Mouse (Mus musculus) ovary, postnatal 36 days (tissue): ENCODE results near the gene Kif3c.
A peak's percentile ranks its signal among the peaks of the same experiment; 100 is the strongest.
"Not testable (repeated sequence)": the region's sequence is repeated elsewhere in the genome, so short reads cannot be mapped to it uniquely, and the experiment has no call there.

Experiments used
- DNase-seq: peaks from one replicate; pipeline ENCODE4 v3.0.0; 2022; ENCODE audit warnings: low spot score, mixed read lengths

The Kif3c gene

GRCm38 (mm10) chr12:3368771-3369170 is 3.8 kb downstream of the Kif3c start:
- DNase-seq = no peak

GRCm38 (mm10) chr12:3370979-3371925 is 6.3 kb downstream of the Kif3c start:
- no peak for DNase-seq

GRCm38 (mm10) chr12:3371991-3372390 is 7.1 kb downstream of the Kif3c start:
- DNase-seq = no peak

- no peak for DNase-seq
These were observed 8.6 kb downstream of the Kif3c start for GRCm38 (mm10) chr12:3373566-3373965.

- DNase-seq = no peak
These were observed 9.6 kb downstream of the Kif3c start for GRCm38 (mm10) chr12:3374552-3374951.

GRCm38 (mm10) chr12:3377190-3377589 is 12.3 kb downstream of the Kif3c start:
- no peak for DNase-seq

GRCm38 (mm10) chr12:3377755-3378154 is 12.8 kb downstream of the Kif3c start:
- no peak for DNase-seq

- DNase-seq = no peak
These were observed 19.9 kb downstream of the Kif3c start for GRCm38 (mm10) chr12:3384860-3385259.

- no peak for DNase-seq
These were observed 20.3 kb downstream of the Kif3c start for GRCm38 (mm10) chr12:3385271-3385670.

- DNase-seq = no peak
These were observed 21.0 kb downstream of the Kif3c start for GRCm38 (mm10) chr12:3385940-3386339.

- no peak for DNase-seq
These were observed 23.0 kb downstream of the Kif3c start for GRCm38 (mm10) chr12:3387891-3388290.

- no peak for DNase-seq
These were observed 24.5 kb downstream of the Kif3c start for GRCm38 (mm10) chr12:3389394-3389793.

- no peak for DNase-seq
These were observed 25.1 kb downstream of the Kif3c start for GRCm38 (mm10) chr12:3390071-3390470.

- DNase-seq = peak; percentile 79
These were observed 25.8 kb downstream of the Kif3c start for GRCm38 (mm10) chr12:3390577-3391262.

- DNase-seq = no peak
These were observed 26.3 kb downstream of the Kif3c start for GRCm38 (mm10) chr12:3391276-3391675.

GRCm38 (mm10) chr12:3393140-3393539 is 28.2 kb downstream of the Kif3c start:
- no peak for DNase-seq

- DNase-seq = no peak
These were observed 32.0 kb downstream of the Kif3c start for GRCm38 (mm10) chr12:3396931-3397330.

- DNase-seq = not testable (repeated sequence)
These were observed 40.7 kb downstream of the Kif3c start for GRCm38 (mm10) chr12:3405662-3406061.

- DNase-seq = no peak
These were observed 41.7 kb downstream of the Kif3c start for GRCm38 (mm10) chr12:3406585-3406984.

- DNase-seq = no peak
These were observed 50.0 kb downstream of the Kif3c start for GRCm38 (mm10) chr12:3414956-3415355.

GRCm38 (mm10) chr12:3418761-3419160 is 53.8 kb downstream of the Kif3c start:
- DNase-seq = no peak

GRCm38 (mm10) chr12:3420519-3420918 is 55.6 kb downstream of the Kif3c start:
- DNase-seq = no peak

- DNase-seq = no peak
These were observed 57.9 kb downstream of the Kif3c start for GRCm38 (mm10) chr12:3422786-3423185.
